Mouse (Mus musculus): ENCODE data around the gene Cmss1. TPM values are rescaled to one million over a fixed set of nuclear protein-coding genes. Genes with fewer than 3 reads are reported as not detected.

The Cmss1 gene
- 10 to 100 TPM; 18.5 to 19.1 TPM for total RNA-seq (2021)

DNA sequence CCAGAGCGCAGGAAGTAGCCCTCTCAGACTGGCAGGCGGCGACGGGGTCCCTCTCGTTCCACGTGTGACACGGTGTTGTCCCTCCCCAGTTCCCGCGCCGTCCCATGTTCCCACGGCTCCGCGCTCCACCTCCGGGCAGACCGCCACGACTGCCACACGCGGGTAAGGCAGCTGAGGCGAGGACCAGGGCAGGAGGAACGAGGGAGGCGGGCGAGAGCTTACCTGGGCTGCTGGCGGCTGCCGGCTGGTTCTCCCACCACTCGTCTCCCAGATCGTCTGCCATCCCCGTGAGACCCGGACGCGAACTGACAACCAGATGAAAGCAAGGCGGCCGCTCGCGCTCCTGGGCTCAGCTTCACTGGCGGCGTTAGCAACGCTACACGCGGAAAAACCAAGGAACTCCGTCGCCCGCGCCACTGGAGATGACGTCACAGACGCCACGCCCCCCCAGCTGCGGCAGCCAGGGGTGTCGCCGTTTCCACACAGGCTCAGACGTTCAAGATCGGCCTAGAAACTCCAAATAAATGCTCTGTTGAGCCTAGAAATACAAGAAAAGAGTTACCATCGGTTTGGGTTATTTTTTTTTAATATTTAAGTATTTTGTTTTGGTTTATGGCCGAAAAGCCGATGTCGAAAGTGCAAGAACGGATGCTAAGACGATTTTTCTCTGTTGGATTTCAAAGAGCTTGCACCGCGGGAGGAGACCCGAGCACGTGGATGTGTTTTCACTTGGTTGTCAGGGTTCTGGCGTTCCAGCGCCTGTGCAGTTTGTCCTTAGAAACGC lies at the start of gene Cmss1:
TSS of gene Cmss1 (minus strand) at position 421 of the 784 bp plus-strand sequence.
- DNase-seq (ENCODE audit: low spot score in 2 of 2): peak; percentile 84 to 86
- intact Hi-C loops (cut with DNase I): no loop called here

DNA sequence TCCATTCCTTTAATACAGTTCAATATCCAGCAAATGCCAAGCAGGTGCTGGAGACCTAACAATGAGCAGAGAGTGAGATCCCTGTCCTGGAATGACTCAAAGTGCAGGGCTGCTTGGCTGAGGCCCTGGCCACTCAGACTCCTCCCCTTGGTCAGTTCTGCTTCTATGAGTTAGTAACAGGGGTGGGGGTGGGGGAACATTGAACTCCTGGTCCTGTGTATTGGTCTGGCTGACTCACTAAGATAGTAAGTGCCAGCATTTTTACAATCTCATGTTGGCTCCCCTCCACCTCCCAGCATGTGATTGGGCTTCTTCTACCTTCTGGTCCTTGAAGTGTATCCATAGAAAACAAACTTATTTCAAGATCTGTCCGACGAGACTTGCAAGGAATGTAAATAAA lies 43.2 kb upstream of the Cmss1 start:
- no peak for DNase-seq (ENCODE audit: low spot score in 2 of 2)

DNA sequence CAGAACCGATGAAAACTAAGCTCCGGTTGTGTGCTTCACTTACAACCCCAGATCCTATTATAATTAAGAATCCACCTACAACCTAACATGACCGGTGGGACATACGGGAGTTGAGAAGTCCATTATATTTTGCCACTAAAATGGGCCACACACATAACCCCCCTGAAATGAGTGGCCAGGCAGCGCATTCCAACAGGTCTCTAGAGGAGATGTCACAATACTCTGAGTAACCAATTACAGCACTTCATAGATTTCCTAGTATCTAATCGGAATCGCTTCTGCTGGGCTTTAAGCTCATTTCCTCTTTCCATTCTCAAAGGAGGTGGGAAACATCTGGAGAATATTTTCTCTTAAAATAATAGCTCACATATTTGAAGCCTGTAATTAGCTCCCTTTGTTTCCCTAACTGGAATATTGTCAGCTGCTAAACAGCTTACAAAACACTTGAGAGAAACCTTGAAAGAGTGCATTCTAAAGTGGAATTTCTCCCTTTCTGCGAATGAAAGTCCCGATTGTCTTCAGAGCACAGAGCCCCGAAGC lies 34.8 kb upstream of the Cmss1 start:
- intact Hi-C loops (cut with DNase I): no loop called here
- no peak for DNase-seq (ENCODE audit: low spot score in 2 of 2)

More for the DNA sequence above, 43.2 kb upstream of the Cmss1 start:
- intact Hi-C loops (cut with DNase I): no loop called here

DNA sequence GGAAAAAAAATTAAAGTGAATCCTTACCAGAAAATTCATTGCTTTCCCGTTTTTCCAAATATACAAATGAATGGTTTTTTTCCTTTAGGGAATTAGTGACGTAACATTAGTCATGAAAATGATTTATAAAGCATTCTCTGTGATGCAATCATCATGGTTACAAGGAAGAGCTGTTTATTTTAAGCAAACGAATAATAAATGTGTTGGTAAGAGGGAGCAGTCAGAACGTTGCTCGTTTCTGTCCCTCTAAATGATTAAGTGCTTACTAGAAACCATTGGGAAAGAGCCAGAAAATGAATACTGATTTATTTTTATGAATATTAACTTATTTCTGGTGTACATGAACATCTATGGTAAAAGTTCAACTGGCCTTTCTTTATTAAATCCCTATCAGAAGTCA lies 28.1 kb upstream of the Cmss1 start:
- intact Hi-C loops (cut with DNase I): loop anchor here (5.0 kb wide), 2 partner anchors 648 to 1028 kb away; no protein-coding TSS in a partner anchor
- DNase-seq (ENCODE audit: low spot score in 2 of 2): no peak

DNA sequence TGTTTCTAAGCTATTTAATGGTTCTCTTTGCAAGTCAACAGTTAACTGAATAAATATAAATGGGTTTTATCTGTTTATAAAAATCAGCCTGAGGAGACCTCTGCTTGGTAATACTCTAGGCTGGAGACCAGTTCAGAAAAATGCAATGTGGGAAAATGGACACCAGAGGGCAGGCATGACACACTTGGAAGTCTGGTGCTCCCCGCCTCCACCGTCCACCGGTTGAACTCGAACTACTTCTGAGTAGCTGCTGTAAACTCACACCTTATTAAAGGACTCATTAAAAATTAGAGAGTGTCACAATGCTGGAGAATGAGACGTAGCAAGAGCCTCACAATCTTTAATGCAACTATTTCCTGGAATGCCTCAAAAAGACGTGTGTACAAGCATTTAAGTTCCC lies 27.5 kb upstream of the Cmss1 start:
- intact Hi-C loops (cut with DNase I): loop anchor here (5.0 kb wide), 1 partner anchor 648 kb away; no protein-coding TSS in a partner anchor
- DNase-seq (ENCODE audit: low spot score in 2 of 2): peak; percentile 44 to 62

DNA sequence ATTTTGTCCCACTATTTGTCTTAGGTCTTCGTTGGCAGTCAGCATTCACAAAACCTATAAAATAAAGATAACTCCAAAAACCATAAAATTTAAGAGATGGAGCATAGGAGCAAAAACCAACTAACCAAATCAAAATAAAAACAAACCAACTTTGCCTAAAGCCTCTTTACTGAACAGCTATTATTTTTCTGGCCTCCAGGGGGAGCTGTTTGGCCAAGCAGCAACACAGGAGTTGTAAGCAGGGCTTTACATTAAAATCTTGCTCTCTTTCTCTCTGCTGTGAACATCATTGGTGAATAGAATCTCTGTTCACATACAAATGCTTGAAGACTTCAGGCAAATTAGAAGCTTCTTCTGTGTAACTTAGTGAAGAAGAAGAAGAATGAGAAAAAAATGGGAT lies 5.1 kb upstream of the Cmss1 start:
- no peak for DNase-seq (ENCODE audit: low spot score in 2 of 2)
- intact Hi-C loops (cut with DNase I): loop anchor here (5.0 kb wide), 1 partner anchor 841 kb away; no protein-coding TSS in a partner anchor

DNA sequence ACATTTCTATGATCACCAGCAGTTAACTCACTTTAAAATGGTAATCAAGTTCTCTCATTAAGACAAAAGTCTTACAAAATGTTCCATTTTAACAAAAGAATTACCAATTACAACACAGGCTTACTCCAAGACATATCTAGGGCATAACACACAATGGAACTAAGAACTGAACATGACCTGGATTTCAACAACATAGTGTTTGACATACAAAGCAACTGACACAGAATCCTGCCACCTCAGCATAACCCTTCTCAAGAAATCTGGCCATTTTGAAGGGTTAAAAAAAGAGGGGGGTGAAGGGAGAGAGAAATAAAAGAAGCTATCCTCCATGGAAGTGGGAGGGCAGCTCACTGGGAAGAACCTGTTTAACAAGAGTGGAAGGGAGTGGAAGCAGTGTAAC lies 5.6 kb downstream of the Cmss1 start:
- intact Hi-C loops (cut with DNase I): no loop called here
- DNase-seq (ENCODE audit: low spot score in 2 of 2): no peak

DNA sequence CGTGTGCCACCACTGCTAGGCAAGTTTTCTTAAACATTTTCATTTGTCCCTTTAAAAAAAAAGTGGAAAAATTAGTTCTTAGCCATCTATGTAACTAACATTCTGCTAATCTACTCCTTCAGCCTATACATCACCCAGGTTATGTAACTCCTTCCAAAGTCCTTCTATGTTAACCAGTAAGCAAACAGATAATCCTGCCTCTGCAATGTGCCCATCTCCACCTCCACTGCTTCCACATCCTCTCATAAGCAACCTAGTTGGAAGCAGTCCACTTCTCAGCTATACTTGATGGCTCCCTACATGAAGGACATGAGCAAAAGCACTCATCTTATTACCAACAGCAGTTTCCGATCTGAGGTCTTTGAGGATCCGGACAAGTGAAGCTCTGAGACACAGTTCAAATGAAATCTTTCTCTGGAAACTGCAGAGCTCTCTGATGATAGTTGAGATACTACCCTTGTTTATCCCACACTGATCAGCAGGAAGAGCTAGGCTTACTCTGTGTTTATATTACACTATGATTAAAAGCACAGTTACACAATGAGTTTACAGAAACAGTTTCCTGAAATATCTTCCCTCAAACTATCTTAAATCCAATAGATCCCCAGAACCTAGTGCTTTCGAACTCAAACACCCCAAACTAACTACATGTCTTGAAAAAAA lies 9.2 kb downstream of the Cmss1 start:
- intact Hi-C loops (cut with DNase I): loop anchor here (5.0 kb wide), 1 partner anchor 355 kb away; no protein-coding TSS in a partner anchor
- DNase-seq (ENCODE audit: low spot score in 2 of 2): no peak

DNA sequence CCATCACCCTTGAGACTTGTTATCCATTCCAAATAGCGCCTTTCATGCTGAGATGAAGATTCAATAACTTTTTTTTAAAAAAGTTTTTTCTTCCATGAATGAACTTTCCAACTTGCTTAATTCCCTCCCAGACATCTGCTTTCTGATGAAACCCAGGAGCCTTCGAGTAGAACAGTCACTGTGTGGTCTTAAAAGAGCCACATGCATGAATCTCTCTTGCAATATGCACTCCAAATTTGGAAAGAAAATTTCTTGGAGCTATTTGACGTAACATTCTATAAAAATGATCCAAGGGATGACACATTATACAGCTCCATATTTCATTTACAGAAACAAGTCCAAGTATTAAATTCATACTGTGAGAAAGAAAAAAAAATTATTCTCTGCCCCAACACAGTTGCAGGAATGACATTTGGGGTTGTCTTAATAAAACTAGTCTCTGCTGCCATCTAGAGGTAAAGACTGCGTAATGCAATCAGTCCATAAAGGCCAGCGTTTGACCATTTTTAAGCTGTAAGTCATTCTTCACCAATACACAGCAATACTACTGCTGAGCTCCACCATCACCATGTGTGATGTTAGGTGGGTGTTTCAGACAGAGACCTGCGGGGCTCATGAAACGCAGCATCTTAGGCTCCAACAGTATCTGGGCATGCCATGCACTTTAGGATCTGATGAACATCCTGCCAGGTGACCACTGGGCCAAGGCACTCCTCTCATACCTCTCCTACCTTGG lies 13.1 kb downstream of the Cmss1 start:
- intact Hi-C loops (cut with DNase I): no loop called here
- no peak for DNase-seq (ENCODE audit: low spot score in 2 of 2)

DNA sequence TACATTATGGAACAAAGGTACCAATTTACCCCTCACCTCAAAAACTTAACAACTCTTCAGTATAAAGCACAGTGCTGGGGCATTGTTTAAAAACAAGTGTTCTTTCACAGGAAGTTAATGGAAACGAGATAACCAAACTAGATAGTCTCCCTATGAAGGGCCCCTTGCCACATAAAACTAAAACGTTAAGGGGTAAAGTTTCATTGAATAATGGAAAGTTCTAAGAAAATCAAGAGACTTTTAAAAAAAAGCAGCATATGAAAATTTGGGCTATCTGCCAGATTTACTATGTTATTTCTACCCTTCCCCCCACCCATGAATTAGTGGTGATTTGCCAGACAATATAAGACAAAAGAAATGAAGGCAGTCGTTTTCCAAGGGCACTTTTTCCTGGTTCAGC lies 21.5 kb downstream of the Cmss1 start:
- DNase-seq (ENCODE audit: low spot score in 2 of 2): no peak
- intact Hi-C loops (cut with DNase I): no loop called here

DNA sequence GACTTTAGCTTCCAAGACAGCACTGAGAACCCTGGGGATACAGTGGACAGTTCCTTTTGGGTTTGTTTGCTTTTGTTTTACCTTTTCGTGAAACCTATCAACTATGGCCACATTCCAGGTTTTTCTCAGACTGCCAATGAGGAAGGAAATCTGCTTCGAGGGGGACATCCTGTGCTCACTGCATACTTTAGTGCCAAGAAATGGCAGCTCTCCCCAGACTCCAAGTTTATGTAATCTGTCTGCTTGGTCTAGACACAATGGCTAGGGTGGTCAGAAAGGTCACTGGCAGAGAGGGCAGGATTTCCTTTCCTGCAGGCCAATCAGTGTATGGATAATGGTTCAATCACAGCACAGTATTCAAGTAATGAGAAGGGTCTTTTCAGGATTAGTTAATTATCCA lies 24.7 kb downstream of the Cmss1 start:
- intact Hi-C loops (cut with DNase I): no loop called here
- DNase-seq (ENCODE audit: low spot score in 2 of 2): no peak

DNA sequence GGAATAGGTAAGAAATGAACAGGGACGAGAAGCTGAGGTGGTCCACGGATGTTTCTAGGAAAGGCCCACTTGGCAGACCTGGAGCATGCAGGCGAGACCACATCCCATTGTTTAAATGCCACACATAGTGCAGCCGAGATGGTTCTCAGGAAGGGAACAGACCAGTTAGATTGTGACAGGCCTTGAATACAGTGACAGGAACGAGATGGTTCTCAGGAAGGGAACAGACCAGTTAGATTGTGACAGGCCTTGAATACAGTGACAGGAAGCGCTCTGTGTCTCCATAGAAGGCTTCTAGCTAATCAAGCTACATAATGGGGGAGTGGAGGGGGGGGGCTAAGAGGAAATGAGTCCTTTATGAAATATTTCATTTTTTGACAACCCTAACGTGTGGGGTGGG lies 26.6 kb downstream of the Cmss1 start:
- DNase-seq (ENCODE audit: low spot score in 2 of 2): no peak
- intact Hi-C loops (cut with DNase I): no loop called here

DNA sequence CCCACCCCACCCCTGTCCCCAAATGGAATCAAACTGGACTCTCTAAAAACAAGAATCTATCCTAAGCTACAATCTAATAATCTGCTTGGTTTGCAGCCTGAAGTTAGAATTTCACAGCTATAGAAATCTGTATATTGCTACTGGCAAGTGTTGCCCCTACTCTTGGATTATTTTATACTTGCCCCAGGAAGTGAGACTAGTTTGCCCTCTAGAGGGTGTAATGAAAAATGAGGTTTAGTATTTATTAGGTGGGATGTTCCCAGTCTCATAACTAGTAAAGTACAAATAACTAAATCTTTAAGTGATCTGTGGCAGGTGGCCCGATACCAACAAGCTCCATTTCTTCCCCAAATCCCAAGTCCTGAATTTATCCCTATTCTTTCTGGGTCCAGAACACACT lies 29.1 kb downstream of the Cmss1 start:
- intact Hi-C loops (cut with DNase I): loop anchor here (2.0 kb wide), 1 partner anchor 335 kb away; no protein-coding TSS in a partner anchor
- no peak for DNase-seq (ENCODE audit: low spot score in 2 of 2)

DNA sequence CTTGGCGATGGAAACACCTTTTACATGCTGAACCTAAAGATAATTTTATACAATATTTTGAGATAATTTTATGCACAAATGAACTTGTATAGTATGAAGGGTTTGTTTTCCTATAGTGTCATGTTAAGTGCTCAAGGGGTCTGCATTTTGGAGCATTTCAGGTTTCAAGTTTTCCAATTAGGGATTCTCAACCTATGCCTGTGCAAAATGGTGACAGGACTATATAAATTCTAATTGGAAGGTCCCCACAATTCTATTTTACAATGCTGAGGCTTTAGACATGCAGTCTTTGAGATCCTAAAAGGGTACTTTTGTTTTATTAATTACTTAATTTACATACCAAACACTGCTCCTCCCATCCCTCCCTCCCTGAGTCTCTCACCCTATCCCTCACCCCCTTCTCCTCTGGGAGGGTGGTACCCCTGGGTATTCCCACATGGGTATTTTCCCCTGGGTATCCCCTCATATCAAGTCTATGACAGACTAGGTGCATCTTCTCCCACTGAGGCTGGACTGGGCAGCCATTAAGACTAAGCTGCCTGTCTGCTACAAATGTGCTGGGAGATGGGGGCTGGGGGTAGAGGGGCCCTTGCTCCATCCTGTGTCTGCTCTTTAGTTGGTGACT lies 30.8 kb downstream of the Cmss1 start:
- intact Hi-C loops (cut with DNase I): loop anchor here (2.0 kb wide), 1 partner anchor 333 kb away; no protein-coding TSS in a partner anchor
- no peak for DNase-seq (ENCODE audit: low spot score in 2 of 2)

DNA sequence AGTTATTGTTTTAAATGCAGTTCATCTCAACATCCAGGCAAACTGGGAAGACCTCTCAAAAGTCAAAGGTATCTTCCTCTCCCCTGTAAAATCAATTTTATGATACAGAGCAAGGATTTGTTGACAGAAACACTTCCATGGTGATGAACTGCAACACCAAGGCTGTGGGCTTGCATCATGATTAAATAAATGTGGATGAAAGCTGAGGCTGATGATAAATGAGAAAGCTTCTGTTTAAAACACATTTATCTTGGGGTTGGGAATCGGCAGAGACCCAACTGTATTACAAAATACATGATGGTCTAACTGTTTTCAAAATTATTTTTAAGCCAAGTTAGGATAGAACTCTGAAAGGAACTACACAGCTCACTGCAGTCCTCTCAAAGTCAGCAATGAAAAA lies 32.8 kb downstream of the Cmss1 start:
- intact Hi-C loops (cut with DNase I): loop anchor here (5.0 kb wide), 1 partner anchor 167 kb away; no protein-coding TSS in a partner anchor
- DNase-seq (ENCODE audit: low spot score in 2 of 2): no peak

DNA sequence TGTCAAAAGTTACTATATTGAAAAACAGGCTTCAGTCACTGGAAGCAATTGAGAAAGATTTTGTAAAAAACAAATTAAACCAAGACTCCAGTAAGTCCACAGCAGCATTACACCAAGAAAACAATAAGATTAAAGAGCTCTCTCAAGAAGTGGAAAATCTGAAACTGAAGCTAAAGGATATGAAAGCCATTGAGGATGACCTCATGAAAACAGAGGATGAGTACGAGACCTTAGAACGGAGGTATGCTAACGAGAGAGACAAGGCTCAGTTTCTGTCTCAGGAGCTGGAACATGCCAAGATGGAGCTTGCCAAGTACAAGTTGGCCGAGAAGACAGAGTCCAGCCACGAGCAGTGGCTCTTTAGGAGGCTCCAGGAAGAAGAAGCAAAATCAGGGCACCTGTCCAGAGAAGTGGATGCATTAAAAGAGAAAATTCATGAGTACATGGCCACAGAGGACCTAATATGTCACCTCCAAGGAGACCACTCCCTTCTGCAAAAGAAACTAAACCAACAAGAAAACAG lies 35.8 kb downstream of the Cmss1 start:
- DNase-seq (ENCODE audit: low spot score in 2 of 2): no peak
- intact Hi-C loops (cut with DNase I): loop anchor here (5.0 kb wide), 1 partner anchor 164 kb away; no protein-coding TSS in a partner anchor

DNA sequence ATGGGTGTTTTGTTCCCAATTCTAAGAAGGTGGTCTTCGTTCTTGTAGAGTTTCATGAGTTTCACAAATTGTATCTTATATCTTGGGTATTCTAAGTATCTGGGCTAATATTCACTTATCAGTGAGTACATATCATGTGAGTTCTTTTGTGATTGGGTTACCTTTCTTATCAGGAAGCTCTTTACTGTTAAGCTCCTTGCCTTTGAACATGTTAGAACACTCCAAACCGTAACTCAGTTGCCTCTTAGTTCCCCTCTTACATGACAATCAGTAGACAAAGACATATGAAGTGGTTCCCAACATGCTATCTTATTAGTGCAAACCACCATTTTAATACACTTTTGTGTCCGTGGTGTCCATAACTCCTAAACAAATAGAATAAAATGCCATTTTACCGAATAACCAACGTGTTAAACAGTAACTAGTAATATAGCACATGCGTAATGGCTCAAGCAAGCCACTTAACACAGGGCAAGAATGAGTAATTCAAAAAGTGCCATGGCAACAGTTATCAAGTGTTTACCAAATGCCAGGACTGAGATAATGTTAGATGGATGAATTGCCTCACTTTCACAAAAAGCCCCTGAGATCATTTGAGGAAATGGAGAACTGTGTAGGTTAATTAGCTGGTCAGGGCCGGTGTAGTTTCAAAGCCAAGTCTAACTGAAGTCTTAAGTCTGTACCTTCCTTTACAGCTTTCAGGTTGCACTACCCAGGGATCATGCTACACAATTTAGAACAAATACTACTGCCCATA lies 37.8 kb downstream of the Cmss1 start:
- intact Hi-C loops (cut with DNase I): no loop called here
- no peak for DNase-seq (ENCODE audit: low spot score in 2 of 2)

DNA sequence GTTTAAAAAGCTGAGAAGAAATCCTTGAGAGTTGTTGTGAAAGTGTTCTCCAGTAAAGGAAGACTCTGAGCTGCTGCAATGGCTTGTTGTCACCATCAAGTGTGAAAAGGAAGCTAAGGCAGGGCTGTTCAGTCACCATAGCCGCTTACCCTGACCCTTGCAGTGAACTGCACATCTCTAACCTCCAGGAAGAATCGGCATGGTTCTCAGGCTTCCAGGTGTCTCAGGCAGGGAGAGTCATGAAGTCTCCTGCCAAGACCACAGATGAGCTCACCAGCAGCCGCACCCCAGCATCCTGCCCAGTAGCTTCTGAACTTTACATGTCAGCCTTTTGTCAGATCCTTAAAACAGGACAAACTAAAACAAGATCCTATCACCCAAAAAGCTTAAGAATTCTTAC lies 40.4 kb downstream of the Cmss1 start:
- intact Hi-C loops (cut with DNase I): no loop called here
- no peak for DNase-seq (ENCODE audit: low spot score in 2 of 2)
